Mouse (Mus musculus) liver, adult 2 months (tissue): ENCODE measurements around the gene Slc36a1. TPM values are rescaled to one million over a fixed set of nuclear protein-coding genes. Genes with fewer than 3 reads are reported as not detected.
A peak's percentile ranks its signal among the peaks of the same experiment; 100 is the strongest.

ENCODE experiments used
- DNase-seq: peaks from one replicate; pipeline ENCODE4 v3.0.0-alpha.2; 2011; ENCODE audit warnings: low read depth, low spot score; ENCODE audit errors: extremely low read depth
- H3K27ac ChIP-seq: fragments of 200-500 bp; replicated peaks from 2 replicates; pipeline ENCODE4 v1.5.1; 2012; ENCODE audit warnings: low read depth, mild to moderate bottlenecking, control low read depth, inconsistent platforms, low read length; ENCODE audit not compliant: insufficient read depth
- H3K27me3 ChIP-seq: fragments of 200-500 bp; 2 replicates; pipeline ENCODE4 v1.6.1; 2012; ENCODE audit warnings: mild to moderate bottlenecking, moderate library complexity, low read length, inconsistent platforms; ENCODE audit not compliant: control insufficient read depth, insufficient read depth
- H3K36me3 ChIP-seq: fragments of 200-500 bp; 2 replicates; pipeline ENCODE4 v1.6.1; 2012; ENCODE audit warnings: low read length, inconsistent platforms; ENCODE audit not compliant: control insufficient read depth, insufficient read depth
- H3K4me1 ChIP-seq: fragments of 200-500 bp; 2 replicates; pipeline ENCODE4 v1.6.1; 2011; ENCODE audit warnings: low read length; ENCODE audit not compliant: control insufficient read depth, insufficient read depth
- H3K4me3 ChIP-seq: fragments of 200-500 bp; 2 replicates; pipeline ENCODE4 v1.5.1; 2011; ENCODE audit warnings: low read depth, mild to moderate bottlenecking, control low read depth, low read length, moderate library complexity; ENCODE audit not compliant: insufficient read depth
- H3K79me2 ChIP-seq: fragments of 200-500 bp; 2 replicates; pipeline ENCODE4 v1.6.1; 2012; ENCODE audit warnings: inconsistent platforms, mild to moderate bottlenecking, low read length, moderate library complexity; ENCODE audit not compliant: control insufficient read depth, insufficient read depth
- H3K9ac ChIP-seq: fragments of 200-500 bp; 2 replicates; pipeline ENCODE4 v1.6.1; 2012; ENCODE audit warnings: low read depth, mild to moderate bottlenecking, control low read depth, inconsistent platforms, low read length
- CTCF ChIP-seq: fragments of 200-500 bp; IDR thresholded peaks from 2 replicates; pipeline ENCODE4 v1.5.1; 2011; ENCODE audit warnings: low read depth, low read length, control low read depth
- POLR2A ChIP-seq: fragments of 200-500 bp; IDR thresholded peaks from 2 replicates; pipeline ENCODE4 v1.6.1; 2011; ENCODE audit warnings: low read length, control low read depth; ENCODE audit not compliant: insufficient read depth; ENCODE audit errors: extremely low read depth
- WGBS: fragments of 180-500 bp; shearing (Covaris S2); methylation state at CpG from one replicate; pipeline ENCODE4 v1.1.7; 2018; 5-methylcytosine and 5-hydroxymethylcytosine counted together
- polyA plus RNA-seq: library from polyadenylated mRNA; depleted of rRNA; stranded (reverse); fragments of >200 nt; gene quantifications from 2 replicates; pipeline ENCODE4 v1.2.3, GENCODE M21; 2012
- total RNA-seq: library from RNA; depleted of rRNA; stranded (reverse); fragments of >200 nt; gene quantifications from 2 replicates; pipeline ENCODE4 v1.2.3, GENCODE M21; 2014

The Slc36a1 gene
- total and polyA plus RNA-seq, 2 experiments = 7.0 to 26.2 TPM

DNA sequence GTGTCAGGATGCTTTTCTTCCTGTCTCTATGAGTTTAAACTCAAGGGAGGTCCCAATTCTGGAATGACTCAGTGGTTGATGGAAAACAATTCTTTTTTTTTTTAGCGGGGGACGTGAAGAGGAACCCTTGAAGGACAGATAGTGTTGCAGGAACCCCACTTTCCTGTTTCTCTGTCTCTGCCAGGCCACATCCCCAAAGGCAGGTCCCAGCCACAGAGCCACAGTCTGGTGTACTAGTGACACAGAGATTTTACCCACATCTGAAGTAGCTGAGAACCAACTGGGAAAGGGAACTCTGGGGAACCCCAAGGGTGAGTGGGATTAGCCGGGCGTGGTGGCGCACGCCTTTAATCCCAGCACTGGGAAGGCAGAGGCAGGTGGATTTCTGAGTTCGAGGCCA, 38.4 kb upstream of the Slc36a1 start:
- no peak overlapping the region for H3K9ac ChIP-seq
- no peak overlapping the region for H3K27ac ChIP-seq
- H3K4me1 ChIP-seq = peaks cover 6% of the 10 kb centered on the region
- H3K79me2 ChIP-seq = no peaks in the 10 kb centered on the region
- H3K27me3 ChIP-seq = 0 out of 2 replicates have a peak, but pooled peaks cover 7% of the 10 kb centered on the region
- H3K4me3 ChIP-seq = no peak overlapping the region
- WGBS = 91% methylated on average over 7 of the region's 7 CpGs
- H3K36me3 ChIP-seq = no peaks in the 10 kb centered on the region
- TF ChIP-seq POLR2A (no peak), CTCF (no peak)
- no peak for DNase-seq

DNA sequence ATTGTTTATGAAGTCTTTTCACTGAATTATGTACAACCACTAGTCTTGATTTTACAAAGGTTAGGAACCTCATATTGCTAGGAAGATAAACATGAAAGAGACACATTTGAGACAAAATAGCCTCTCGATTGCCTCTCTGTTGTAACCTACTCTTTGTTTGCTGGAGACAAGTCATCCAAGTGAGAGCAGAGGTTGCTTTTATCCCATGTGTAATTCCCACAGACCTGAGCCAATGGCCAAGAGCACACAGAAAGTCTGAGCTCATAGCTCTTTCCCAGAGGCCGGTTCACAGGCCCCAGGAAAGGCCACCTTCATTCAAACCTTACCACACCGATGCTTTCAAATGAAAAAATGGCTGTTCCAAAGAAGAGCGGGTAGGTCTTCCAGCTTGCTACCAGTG, 35.6 kb upstream of the Slc36a1 start:
- TF ChIP-seq CTCF (no peak), POLR2A (no peak)
- Histone ChIP-seq H3K9ac (no peak overlapping the region), H3K27ac (no peak overlapping the region), H3K4me1 (peaks cover 6% of the 10 kb centered on the region), H3K36me3 (no peaks in the 10 kb centered on the region), H3K4me3 (no peak overlapping the region), H3K79me2 (no peaks in the 10 kb centered on the region), H3K27me3 (0 out of 2 replicates have a peak, but pooled peaks cover 4% of the 10 kb centered on the region)
- WGBS = 35% methylated on average over 4 of the region's 4 CpGs
- peak; percentile 81 for DNase-seq

DNA sequence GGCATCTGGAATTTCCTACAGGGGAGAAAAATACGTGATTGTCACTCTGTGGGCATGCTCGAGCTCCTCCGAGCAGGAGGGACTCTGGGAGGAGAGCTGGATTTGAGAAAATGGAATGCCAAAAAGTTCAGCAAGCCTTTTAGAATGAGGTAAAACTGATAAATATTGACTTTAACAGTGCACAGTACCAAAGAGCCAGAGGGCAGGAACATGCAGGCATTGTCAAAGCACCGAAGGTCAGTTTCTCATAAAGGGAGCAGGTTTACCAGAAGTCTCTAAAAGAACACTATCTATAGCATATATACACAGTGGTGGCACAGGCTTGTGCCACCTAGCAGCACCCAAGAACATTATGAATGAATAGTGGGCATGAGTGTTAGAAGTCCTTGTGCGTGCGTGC, 35.2 kb upstream of the Slc36a1 start:
- Histone ChIP-seq H3K4me3 (no peak overlapping the region), H3K36me3 (no peaks in the 10 kb centered on the region), H3K9ac (no peak overlapping the region), H3K27me3 (0 out of 2 replicates have a peak, but pooled peaks cover 4% of the 10 kb centered on the region), H3K79me2 (no peaks in the 10 kb centered on the region), H3K4me1 (peaks cover 6% of the 10 kb centered on the region), H3K27ac (no peak overlapping the region)
- peak; percentile 63 for DNase-seq
- 53% methylated on average over 6 of the region's 6 CpGs for WGBS
- TF ChIP-seq CTCF (no peak), POLR2A (no peak)

DNA sequence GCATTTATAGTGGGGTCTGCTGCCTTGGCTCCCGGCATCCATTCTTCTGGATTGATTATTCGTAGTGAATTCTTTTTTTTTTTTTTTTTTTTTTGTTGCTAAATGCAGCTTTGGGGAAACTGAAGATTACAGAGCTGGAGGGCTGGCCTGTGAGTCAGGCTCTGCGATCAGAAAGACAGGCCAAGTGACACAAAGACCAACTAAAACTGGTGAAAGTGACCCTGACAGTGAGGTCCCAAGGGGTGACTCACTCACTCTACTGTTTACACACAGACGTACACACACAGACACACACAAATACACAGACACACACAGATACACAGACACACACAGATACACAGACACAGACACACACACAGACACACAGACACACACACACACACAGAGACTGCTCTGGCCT, 33.6 kb upstream of the Slc36a1 start:
- DNase-seq = no peak
- Histone ChIP-seq H3K4me3 (no peak overlapping the region), H3K79me2 (no peaks in the 10 kb centered on the region), H3K27me3 (no peaks in the 10 kb centered on the region; the same call in 1 of the 2 replicates), H3K9ac (no peak overlapping the region), H3K36me3 (no peaks in the 10 kb centered on the region), H3K27ac (no peak overlapping the region), H3K4me1 (peaks cover 6% of the 10 kb centered on the region)
- 82% methylated on average over 4 of the region's 4 CpGs for WGBS
- TF ChIP-seq POLR2A (no peak), CTCF (no peak)

DNA sequence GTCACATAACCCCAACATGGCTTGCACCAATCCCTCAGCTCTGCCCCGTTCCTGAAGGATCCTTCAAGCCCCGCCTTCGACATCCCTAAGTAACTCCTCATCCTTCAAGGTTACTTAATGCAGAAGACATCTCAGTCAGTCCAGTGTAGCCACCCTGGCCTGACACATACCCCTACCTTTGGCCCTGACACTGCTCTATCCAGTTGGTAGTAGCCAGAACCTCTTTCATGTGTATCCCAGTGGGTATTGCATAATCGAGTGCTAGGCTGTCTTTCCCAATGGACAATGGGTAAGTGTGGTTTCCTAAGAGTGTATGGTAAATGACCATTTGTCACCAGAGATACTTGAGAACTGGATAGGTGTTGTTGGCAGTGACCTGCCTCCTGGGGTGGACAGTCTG, 25.3 kb upstream of the Slc36a1 start:
- no peak for TF ChIP-seq CTCF
- TF ChIP-seq POLR2A = no peak
- H3K79me2 ChIP-seq = no peaks in the 10 kb centered on the region
- H3K36me3 ChIP-seq = no peaks in the 10 kb centered on the region
- peak; percentile 29 for DNase-seq
- H3K27me3 ChIP-seq = peaks cover 9% of the 10 kb centered on the region
- no peak overlapping the region for H3K4me3 ChIP-seq
- WGBS = 74% methylated on average over 4 of the region's 4 CpGs
- no peaks in the 10 kb centered on the region for H3K4me1 ChIP-seq
- no peak overlapping the region for H3K9ac ChIP-seq
- no peak overlapping the region for H3K27ac ChIP-seq

DNA sequence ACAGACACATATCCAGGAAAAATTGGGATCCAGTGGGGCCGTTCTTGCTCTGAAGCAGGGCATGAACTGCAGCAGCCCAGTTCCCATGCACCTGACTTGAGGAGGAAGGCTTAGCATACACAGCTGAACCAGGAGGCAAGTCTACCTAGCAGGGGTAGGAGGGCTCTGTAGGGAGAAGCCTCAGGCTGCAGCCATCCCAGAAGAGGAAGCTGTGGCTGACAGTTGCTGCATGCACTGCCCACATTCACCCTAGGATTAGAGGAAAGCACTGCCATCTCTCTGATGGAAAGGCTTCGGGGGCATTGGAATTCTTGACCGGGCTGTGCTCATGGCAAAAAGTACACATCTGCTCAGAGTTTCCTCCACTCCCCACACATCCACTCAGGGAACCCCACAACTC, 24.3 kb upstream of the Slc36a1 start:
- Histone ChIP-seq H3K79me2 (no peaks in the 10 kb centered on the region), H3K4me3 (no peak overlapping the region), H3K9ac (no peak overlapping the region), H3K27me3 (peaks cover 17% of the 10 kb centered on the region), H3K27ac (no peak overlapping the region), H3K36me3 (no peaks in the 10 kb centered on the region), H3K4me1 (no peaks in the 10 kb centered on the region)
- TF ChIP-seq POLR2A (no peak), CTCF (no peak)
- DNase-seq = no peak
- 85% methylated on average over 3 of the region's 3 CpGs for WGBS
